Comparison of ENCODE assay signal across 8 mouse cellular contexts in genomic region chr11:120315832-120316689, GRCm38 (mm10). TPM values are rescaled to one million over a fixed set of nuclear protein-coding genes. Genes with fewer than 3 reads are reported as not detected.
DNase-seq lines count a peak whose midpoint lies in the region; ATAC-seq and TF ChIP-seq lines count a peak whose summit lies in the region.

No protein-coding gene starts in this region.

- no peak for TF ChIP-seq CTCF in bone marrow macrophage, adult 2 months (IDR thresholded peaks at IDR 0.05; ENCODE audit: low read depth, low read length)

- WGBS in embryonic facial prominence, embryonic 15.5 days, result 6% methylated on average over 37 of the region's 37 CpGs
- WGBS in limb, embryonic 13.5 days, result 6% methylated on average over 37 of the region's 37 CpGs
- under 1% methylated on average over 37 of the region's 37 CpGs for WGBS in midbrain, embryonic 15.5 days

- H3K27ac ChIP-seq in bone marrow macrophage, adult 2 months (ENCODE audit: insufficient read depth, low read depth, low read length), result peak overlapping the region; percentile 91
- peak overlapping the region; percentile 96 for H3K27ac ChIP-seq in embryonic facial prominence, embryonic 15.5 days (replicated peaks)
- H3K27ac ChIP-seq in limb, embryonic 13.5 days, result peak overlapping the region; percentile 99
- peak overlapping the region; percentile 98 for H3K27ac ChIP-seq in midbrain, embryonic 15.5 days

- TF ChIP-seq POLR2A in bone marrow macrophage, adult 2 months (IDR thresholded peaks at IDR 0.05; ENCODE audit: borderline replicate concordance, low read depth, low read length), result peak; percentile 81; the same call in 1 of the 2 replicates

- no peaks in the 10 kb centered on the region for H3K9me3 ChIP-seq in embryonic facial prominence, embryonic 15.5 days (replicated peaks)
- H3K9me3 ChIP-seq in limb, embryonic 13.5 days, result no peaks in the 10 kb centered on the region
- no peaks in the 10 kb centered on the region for H3K9me3 ChIP-seq in midbrain, embryonic 15.5 days

- H3K4me3 ChIP-seq in bone marrow macrophage, adult 2 months (ENCODE audit: insufficient read depth, low read length), result peak overlapping the region; percentile 75
- peak overlapping the region; percentile 54 for H3K4me3 ChIP-seq in embryonic facial prominence, embryonic 15.5 days (replicated peaks)
- peak overlapping the region; percentile 54 for H3K4me3 ChIP-seq in limb, embryonic 13.5 days
- H3K4me3 ChIP-seq in midbrain, embryonic 15.5 days, result peak overlapping the region; percentile 42

- DNase-seq in A20 (ENCODE audit: low read depth, low spot score), result peak; percentile 96
- DNase-seq in heart, adult 9 months (ENCODE audit: low spot score in 2 of 2), result peak; percentile 95 to 97
- peak; percentile 97 for DNase-seq in kidney, adult 9 months
- DNase-seq in spleen, adult 18-20 months, result peak; percentile 72 to 79

- H3K4me1 ChIP-seq in bone marrow macrophage, adult 2 months (ENCODE audit: control insufficient read depth, insufficient read depth, low read length), result peaks cover 15% of the 10 kb centered on the region
- H3K4me1 ChIP-seq in embryonic facial prominence, embryonic 15.5 days, result peaks cover 34% of the 10 kb centered on the region
- peaks cover 30% of the 10 kb centered on the region for H3K4me1 ChIP-seq in limb, embryonic 13.5 days
- peaks cover 39% of the 10 kb centered on the region for H3K4me1 ChIP-seq in midbrain, embryonic 15.5 days

- H3K36me3 ChIP-seq in embryonic facial prominence, embryonic 15.5 days, result no peaks in the 10 kb centered on the region
- H3K36me3 ChIP-seq in limb, embryonic 13.5 days, result no peaks in the 10 kb centered on the region
- H3K36me3 ChIP-seq in midbrain, embryonic 15.5 days (replicated peaks), result no peaks in the 10 kb centered on the region

- no peaks in the 10 kb centered on the region for H3K27me3 ChIP-seq in embryonic facial prominence, embryonic 15.5 days
- H3K27me3 ChIP-seq in limb, embryonic 13.5 days, result no peaks in the 10 kb centered on the region
- H3K27me3 ChIP-seq in midbrain, embryonic 15.5 days (replicated peaks), result no peaks in the 10 kb centered on the region

- peak overlapping the region; percentile 73 for H3K9ac ChIP-seq in embryonic facial prominence, embryonic 15.5 days
- H3K9ac ChIP-seq in limb, embryonic 13.5 days, result peak overlapping the region; percentile 83
- peak overlapping the region; percentile 70 for H3K9ac ChIP-seq in midbrain, embryonic 15.5 days

- ATAC-seq in embryonic facial prominence, embryonic 15.5 days (ENCODE audit: insufficient number of reproducible peaks, low FRiP score, low TSS enrichment, low read depth), result peak; percentile 96
- ATAC-seq in limb, embryonic 13.5 days (ENCODE audit: low FRiP score, low read depth), result peak; percentile 96
- peak; percentile 97 for ATAC-seq in midbrain, embryonic 15.5 days (replicated peaks)

- H3K4me2 ChIP-seq in embryonic facial prominence, embryonic 15.5 days (replicated peaks), result peak overlapping the region; percentile 88
- H3K4me2 ChIP-seq in limb, embryonic 13.5 days (replicated peaks), result peak overlapping the region; percentile 94
- H3K4me2 ChIP-seq in midbrain, embryonic 15.5 days, result peak overlapping the region; percentile 73

RNA-seq across cellular contexts. Expression of gene Actg1, which starts 32.3 kb away (rescaled TPM):
- polyA plus RNA-seq in bone marrow macrophage, adult 2 months (2012; ENCODE audit: insufficient read depth, insufficient read length, missing spikeins), result 2,086 and 2,131 TPM in 2 replicates
- 2,143 and 2,279 TPM in 2 replicates for polyA plus RNA-seq in embryonic facial prominence, embryonic 15.5 days (2015; fragmentation: Nextera tagmentation; extraction: Ambion mirVana)
- 2,628 and 2,724 TPM in 2 replicates for polyA plus RNA-seq in limb, embryonic 13.5 days (2015; fragmentation: Nextera tagmentation; extraction: Ambion mirVana)
- 4,418 and 4,467 TPM in 2 replicates for polyA plus RNA-seq in midbrain, embryonic 15.5 days (2015; fragmentation: Nextera tagmentation; extraction: Ambion mirVana)

RNA-seq across cellular contexts. Expression of gene Fscn2, which starts 45.3 kb away (rescaled TPM):
- not detected in 2 replicates for polyA plus RNA-seq in bone marrow macrophage, adult 2 months (2012; ENCODE audit: insufficient read depth, insufficient read length, missing spikeins)
- 0.98 and 1.1 TPM in 2 replicates for polyA plus RNA-seq in embryonic facial prominence, embryonic 15.5 days (2015; fragmentation: Nextera tagmentation; extraction: Ambion mirVana)
- polyA plus RNA-seq in limb, embryonic 13.5 days (2015; fragmentation: Nextera tagmentation; extraction: Ambion mirVana), result 0.52 and 0.61 TPM in 2 replicates
- 0.84 and 1.4 TPM in 2 replicates for polyA plus RNA-seq in midbrain, embryonic 15.5 days (2015; fragmentation: Nextera tagmentation; extraction: Ambion mirVana)

Comparison
In these comparisons a context has a peak if more than half of its experiments do, and no peak if none do; other contexts are left out.
1. Peak in every context shown above with its lines: DNase-seq, ATAC-seq, H3K4me3 ChIP-seq and H3K27ac ChIP-seq.